Mouse (Mus musculus): Measurements from ENCODE around the gene Dennd1c.

Dennd1c gene

DNA sequence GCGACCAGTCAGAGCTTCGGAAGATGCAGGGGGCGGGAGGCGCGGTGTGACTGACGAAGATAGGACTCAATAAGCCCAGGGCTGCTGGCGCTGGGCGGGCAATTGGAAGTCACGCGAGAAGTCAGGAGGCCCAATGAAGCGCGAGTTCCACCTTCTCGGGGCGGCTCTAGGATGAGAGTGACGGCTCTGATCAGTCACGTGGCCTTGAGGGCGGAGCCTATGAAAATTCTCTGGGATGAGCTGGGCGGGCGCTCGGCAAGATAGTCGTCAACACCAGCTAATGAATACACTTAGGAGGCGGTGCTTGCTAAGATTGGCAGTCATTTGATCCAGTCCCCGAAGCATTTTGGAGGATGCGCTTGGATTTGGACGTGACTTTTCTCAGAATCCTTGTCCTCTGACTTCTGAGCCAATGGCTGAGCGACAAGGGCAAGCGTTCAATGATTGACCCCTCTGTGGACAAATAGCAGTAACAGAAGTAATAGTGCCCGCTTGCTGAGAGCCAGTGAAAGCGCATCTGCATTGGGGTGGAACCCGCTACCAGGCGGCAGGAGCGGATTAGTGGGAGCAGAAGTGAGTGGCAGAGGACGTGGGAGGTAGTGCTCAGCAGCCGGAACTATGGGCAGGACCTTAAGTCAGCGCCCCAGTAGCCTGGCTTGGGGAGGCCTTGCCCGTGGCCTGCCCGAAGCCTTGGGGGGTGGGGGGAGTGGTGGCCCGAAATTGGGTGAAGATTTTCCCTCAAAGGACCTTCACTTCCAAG is 46.5 kb downstream of the Dennd1c start:
- ChIA-PET CTCF (interaction anchor here in 3 of 4 experiments (0.5 to 2.3 kb wide), 22 partner anchors 9 to 303 kb away, joined by 3 to 25 read pairs (median 4); partner anchors contain the start of genes Alkbh7 (in 2 of the 3), Gpr108 (in 2 of the 3), Clpp (in 1 of the 3) and Gm17949 (in 1 of the 3)), POLR2A (interaction anchor here (0.6 to 8.2 kb wide), 161 partner anchors 9 to 995 kb away, joined by 3 to 122 read pairs (median 4); partner anchors contain the start of genes Alkbh7 (in 3 of the 4), Clpp (in 3 of the 4), Crb3 (in 3 of the 4) and Gm17949 (in 3 of the 4))

DNA sequence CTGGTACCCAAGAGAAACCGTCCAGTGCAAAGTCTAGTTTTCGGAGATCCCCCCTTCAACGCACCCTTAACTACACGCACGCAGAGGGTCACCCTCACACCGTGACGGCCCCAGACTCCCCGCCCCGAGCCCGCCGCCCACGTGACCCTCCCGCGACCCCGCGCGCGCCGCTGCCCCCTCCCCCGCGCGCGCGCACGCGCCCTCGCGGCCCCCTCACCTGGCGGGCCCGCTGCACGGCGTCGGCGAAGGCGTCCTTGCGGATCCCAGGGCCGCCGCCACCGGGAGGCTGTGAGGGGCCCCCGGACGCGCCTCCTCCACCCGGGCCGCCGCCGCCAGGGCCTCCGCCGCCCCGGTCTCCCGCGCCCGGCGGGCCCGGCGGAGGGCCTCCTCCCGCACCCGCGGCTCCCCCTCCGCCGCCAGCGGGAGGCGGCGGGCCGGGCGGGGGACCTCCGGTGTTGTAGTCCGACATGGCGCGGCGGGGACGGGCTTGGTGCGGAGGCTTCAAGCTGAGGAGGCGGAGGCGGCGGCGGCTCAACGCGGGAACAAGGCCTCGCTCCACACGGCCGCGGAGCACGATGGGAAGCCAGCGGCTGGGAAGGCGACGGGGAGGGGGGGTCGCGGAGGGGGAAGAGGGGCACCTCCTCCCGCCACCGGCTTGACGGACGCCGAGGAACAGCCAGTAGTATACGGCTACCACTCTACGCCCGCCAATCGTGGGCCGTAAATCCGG is 47.2 kb downstream of the Dennd1c start, which contains the start of gene Khsrp:
Gene Khsrp (minus strand): TSS at position 592 of the 730 bp plus-strand sequence.
- CTCF ChIA-PET = interaction anchor here in 3 of 4 experiments (0.6 to 2.3 kb wide), 20 partner anchors 10 to 304 kb away, joined by 3 to 25 read pairs (median 4); partner anchors contain the start of genes Alkbh7 (in 2 of the 3), Gpr108 (in 2 of the 3), Clpp (in 1 of the 3) and Gm17949 (in 1 of the 3)
- POLR2A ChIA-PET = interaction anchor here (0.6 to 8.2 kb wide), 161 partner anchors 8 to 995 kb away, joined by 3 to 122 read pairs (median 4); partner anchors contain the start of genes Alkbh7 (in 3 of the 4), Clpp (in 3 of the 4), Crb3 (in 3 of the 4) and Gm17949 (in 3 of the 4)

DNA sequence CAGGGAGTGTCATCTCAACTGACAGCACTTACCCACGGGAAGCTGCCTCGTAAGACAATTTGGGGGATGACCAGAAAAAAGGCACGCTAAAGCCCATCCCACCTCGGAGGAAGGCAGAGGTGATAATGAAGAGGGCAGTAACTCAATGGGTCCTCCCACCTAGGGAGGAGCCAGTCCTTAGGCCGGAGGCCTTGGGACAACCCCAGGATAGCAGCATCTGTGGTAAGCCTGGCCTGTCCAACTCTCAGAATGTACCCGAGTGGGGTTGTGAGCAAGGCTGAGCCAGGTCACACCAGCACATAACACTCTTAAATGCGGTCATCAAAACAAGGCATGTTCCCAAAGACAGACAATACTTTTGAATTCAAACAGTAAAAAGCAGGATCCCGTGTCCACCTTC is 48.6 kb downstream of the Dennd1c start:
- CTCF ChIA-PET = interaction anchor here in 1 of 4 experiments (2.0 kb wide), 1 partner anchor 13 kb away, joined by 5 read pairs; no protein-coding TSS in a partner anchor
- POLR2A ChIA-PET = interaction anchor here in 2 of 4 experiments (0.6 to 8.2 kb wide), 16 partner anchors 10 to 237 kb away, joined by 3 to 122 read pairs (median 4); partner anchors contain the start of genes Alkbh7 (in 2 of the 2), Gm17949 (in 2 of the 2), Gtf2f1 (in 2 of the 2) and Clpp (in 1 of the 2)

DNA sequence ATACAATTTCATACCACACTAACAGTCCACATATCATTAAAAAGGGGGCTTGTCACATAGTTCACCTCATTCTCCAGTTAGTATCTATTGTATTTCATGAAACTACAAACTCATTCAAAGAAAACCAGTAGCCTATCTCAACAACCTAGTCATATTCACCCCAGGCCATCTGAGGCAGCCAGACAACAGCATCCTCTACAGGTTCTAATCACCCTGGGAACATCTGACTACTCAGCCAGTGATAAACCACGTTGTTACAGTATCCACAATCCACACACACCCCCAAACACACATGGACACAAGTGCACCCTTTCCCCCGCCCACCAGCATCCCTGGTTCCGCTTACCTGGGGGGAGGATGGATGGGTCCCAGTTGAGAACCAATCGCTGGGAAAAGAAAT is 50.8 kb downstream of the Dennd1c start:
- CTCF ChIA-PET = interaction anchor here in 1 of 4 experiments (1.1 kb wide), 1 partner anchor 11 kb away, joined by 3 read pairs; no protein-coding TSS in a partner anchor
- POLR2A ChIA-PET = interaction anchor here in 3 of 4 experiments (0.5 to 8.2 kb wide), 14 partner anchors 10 to 447 kb away, joined by 3 to 122 read pairs (median 8); partner anchors contain the start of genes Gm17949 (in 3 of the 3), Gtf2f1 (in 3 of the 3), Alkbh7 (in 1 of the 3) and Clpp (in 1 of the 3)

DNA sequence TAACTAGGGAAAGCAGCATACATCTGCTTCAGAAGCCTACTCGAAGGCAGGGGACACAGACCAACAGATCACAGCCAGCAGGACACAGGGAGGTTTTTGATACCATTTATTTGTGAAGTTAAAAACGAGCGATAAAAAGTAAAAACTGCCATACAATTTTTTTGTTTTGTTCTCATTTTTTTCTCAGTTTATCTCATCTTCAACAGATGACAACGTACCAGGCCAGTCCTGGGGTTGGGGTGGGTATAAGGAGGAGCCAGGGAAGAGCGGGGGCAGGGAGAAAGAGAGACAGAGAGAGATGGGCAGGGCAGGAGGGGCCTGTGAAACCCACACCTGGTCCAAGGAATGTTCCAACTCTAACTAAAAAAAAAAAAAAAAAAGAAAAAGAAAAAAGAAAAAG is 57.4 kb downstream of the Dennd1c start:
- POLR2A ChIA-PET = interaction anchor here in 2 of 4 experiments (1.3 to 7.8 kb wide), 5 partner anchors 9 to 41 kb away, joined by 3 to 100 read pairs (median 9); partner anchors contain the start of genes Khsrp (in 2 of the 2), Gm17949 (in 1 of the 2) and Gtf2f1 (in 1 of the 2)
- CTCF ChIA-PET = no interaction called here

DNA sequence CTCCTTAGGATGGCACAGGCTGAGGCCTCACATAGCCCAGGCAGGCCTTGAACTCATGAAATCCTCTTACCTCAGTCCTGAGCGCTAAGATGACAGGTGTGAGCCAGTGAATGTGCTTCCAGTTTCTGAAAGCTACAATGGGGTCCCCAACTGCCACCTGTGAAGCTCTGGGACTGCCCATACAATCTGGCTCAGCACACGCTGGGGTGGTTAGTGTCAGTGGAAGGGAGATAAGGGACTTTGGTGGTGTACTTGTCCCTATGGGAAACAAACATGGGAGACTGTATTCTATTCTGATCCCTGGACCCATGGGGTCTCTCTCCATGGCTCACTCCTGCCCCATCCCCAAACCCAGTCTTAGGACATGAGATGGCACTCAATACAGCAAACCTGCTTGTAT is 58.6 kb downstream of the Dennd1c start:
- POLR2A ChIA-PET = interaction anchor here in 3 of 4 experiments (0.6 to 7.8 kb wide), 13 partner anchors 8 to 40 kb away, joined by 3 to 100 read pairs (median 4); partner anchors contain the start of genes Gm17949 (in 3 of the 3), Gtf2f1 (in 3 of the 3), Khsrp (in 2 of the 3) and Alkbh7 (in 1 of the 3)
- CTCF ChIA-PET = no interaction called here

Data from embryonic stem cell, embryonic (primary cell).